Mouse (Mus musculus) activated CD4-positive, CD25-positive, alpha-beta regulatory T cell (primary cell): ENCODE measurements around the gene Mid1. TPM values are rescaled to one million over a fixed set of nuclear protein-coding genes. Genes with fewer than 3 reads are reported as not detected.

Experiments used
- polyA plus RNA-seq, 2 experiments: library from polyadenylated mRNA; unstranded; fragments of 100-300 nt; shearing (Covaris generic); gene quantifications; one replicate each; pipeline ENCODE4 v1.2.1; 2017

The Mid1 gene
- 1 to 10 TPM; 1.6 to 2.3 TPM for polyA plus RNA-seq

GRCm38 (mm10) chrX:169685131-169685530, at the start of gene Mid1:
TSS of gene Mid1 (plus strand) at chrX:169685199.

DNA sequence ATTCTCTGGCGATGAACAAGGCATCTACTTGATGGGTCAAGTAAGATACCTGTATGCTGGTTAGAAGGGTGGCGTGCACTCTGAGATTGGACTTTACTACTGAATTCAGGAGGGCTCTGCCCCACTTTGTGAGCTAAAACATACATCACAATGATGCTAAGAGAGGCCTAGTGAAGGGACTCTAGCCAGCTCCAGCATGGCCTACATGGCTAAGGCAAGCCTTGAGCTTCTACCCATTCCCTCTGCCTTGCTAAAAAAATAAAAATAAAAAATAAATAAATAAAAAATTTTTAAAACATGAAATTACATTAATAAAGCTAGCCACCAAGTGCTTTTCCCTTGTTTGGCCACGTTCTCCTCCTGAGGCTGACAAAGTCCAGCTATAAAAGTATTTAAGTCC, 94.5 kb downstream of the Mid1 start, which contains the start of gene 4933400A11Rik:
TSS of gene 4933400A11Rik (minus strand) at position 101 of the 400 bp plus-strand sequence.

DNA sequence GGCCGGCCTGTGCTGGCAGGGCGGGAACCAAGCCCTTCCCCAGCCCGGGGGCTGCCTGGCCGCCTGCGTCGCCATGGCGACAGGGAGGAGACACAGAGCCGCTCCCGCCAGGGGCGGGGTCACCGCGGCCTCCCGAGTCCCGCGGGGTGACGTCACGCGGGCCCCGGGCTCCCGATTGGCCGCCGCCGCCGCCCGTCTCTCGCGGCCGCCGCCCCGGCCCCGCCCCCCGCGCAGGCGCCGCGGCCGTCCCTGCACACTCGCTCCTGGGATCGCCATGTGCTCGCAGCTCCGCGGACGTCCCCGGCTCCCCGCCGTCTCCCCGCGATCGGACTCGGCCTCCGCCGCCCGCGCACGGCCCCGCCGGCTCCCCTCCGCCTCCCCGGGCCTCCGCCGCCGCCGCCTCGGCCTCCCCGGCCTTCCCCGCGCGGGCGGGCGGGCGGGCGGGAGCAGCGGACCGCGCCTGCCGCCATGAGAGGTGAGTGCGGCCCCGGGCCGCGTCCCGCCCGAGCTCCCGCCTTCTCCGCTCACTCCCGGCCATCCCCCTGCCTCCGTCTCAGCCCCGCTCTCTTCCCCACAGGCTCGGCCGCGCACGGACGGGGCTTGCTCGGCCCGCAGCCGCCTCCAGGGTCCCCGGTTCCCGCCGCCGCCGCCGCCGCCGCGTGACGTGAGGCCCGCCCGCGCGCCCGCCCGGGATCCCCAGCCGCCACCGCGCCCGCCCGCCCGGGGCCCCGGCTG, 324.2 kb downstream of the Mid1 start, which contains the start of gene Gm21887:
TSS of gene Gm21887 (plus strand) at position 644 of the 735 bp plus-strand sequence.

Other genes starting within 250 kb of the Mid1 start
- gene 4933400A11Rik, start 94.4 kb downstream of the Mid1 start, polyA plus RNA-seq, result not detected